Mouse (Mus musculus) heart, embryonic 14.5 days (tissue): ENCODE results near the gene Ryr1. TPM values are rescaled to one million over a fixed set of nuclear protein-coding genes. Genes with fewer than 3 reads are reported as not detected.

Experiments
- ATAC-seq: fragments of 200-750 bp; cut with Nextera tagmentation; 2 replicates; pipeline ENCODE4 v1.8.0; 2017; ENCODE audit warnings: low read depth, moderate TSS enrichment; ENCODE audit not compliant: insufficient number of reproducible peaks, insufficient read depth, low FRiP score
- H3K27ac ChIP-seq, 2 experiments: fragments of 200-500 bp in 1 of 2; fragments of 300-500 bp in 1 of 2; sonication (generic) in 1 of 2; replicated peaks in 1 of 2; 2 replicates each; pipeline ENCODE4 v1.5.1; 2012 to 2014; ENCODE audit warnings: low read depth in 2 of 2, low read length in 2 of 2, control low read depth in 1 of 2, mild to moderate bottlenecking in 1 of 2, mixed read lengths in 1 of 2; ENCODE audit not compliant: control insufficient read depth in 1 of 2, insufficient read depth in 1 of 2
- H3K27me3 ChIP-seq: fragments of 300-500 bp; sonication (generic); 2 replicates; pipeline ENCODE4 v1.6.1; 2014; ENCODE audit warnings: mild to moderate bottlenecking, low read length, control low read depth; ENCODE audit not compliant: control insufficient read depth, insufficient read depth
- H3K36me3 ChIP-seq: fragments of 300-500 bp; sonication (generic); 2 replicates; pipeline ENCODE4 v1.6.1; 2014; ENCODE audit warnings: mild to moderate bottlenecking, control low read depth, low read length, mixed read lengths; ENCODE audit not compliant: control insufficient read depth, insufficient read depth
- H3K4me1 ChIP-seq, 2 experiments: fragments of 200-500 bp in 1 of 2; fragments of 300-500 bp in 1 of 2; sonication (generic) in 1 of 2; 2 replicates each; pipeline ENCODE4 v1.6.1; 2012 to 2014; ENCODE audit warnings: low read length in 2 of 2, control low read depth in 1 of 2, mixed read lengths in 1 of 2; ENCODE audit not compliant: control insufficient read depth in 2 of 2, insufficient read depth in 2 of 2
- H3K4me2 ChIP-seq: fragments of 300-500 bp; sonication (generic); 2 replicates; pipeline ENCODE4 v1.6.1; 2014; ENCODE audit warnings: mild to moderate bottlenecking, low read length
- H3K4me3 ChIP-seq, 2 experiments: fragments of 200-500 bp in 1 of 2; fragments of 300-500 bp in 1 of 2; sonication (generic) in 1 of 2; 2 replicates each; pipeline ENCODE4 v1.5.1; 2012 to 2014; ENCODE audit warnings: low read length in 2 of 2, mild to moderate bottlenecking in 2 of 2, control low read depth in 1 of 2, low read depth in 1 of 2, moderate library complexity in 1 of 2; ENCODE audit not compliant: control insufficient read depth in 1 of 2, insufficient read depth in 1 of 2
- H3K9ac ChIP-seq: fragments of 300-500 bp; sonication (generic); 2 replicates; pipeline ENCODE4 v1.6.1; 2014; ENCODE audit warnings: mild to moderate bottlenecking, low read length
- H3K9me3 ChIP-seq: fragments of 300-500 bp; sonication (generic); 2 replicates; pipeline ENCODE4 v1.6.1; 2016; ENCODE audit warnings: low read length, control low read depth; ENCODE audit not compliant: control insufficient read depth
- WGBS: fragments of 180-500 bp; shearing (Covaris S2); extraction: QIAGEN DNeasy Blood & Tissue Kit; methylation state at CpG from one replicate; pipeline ENCODE4 v1.1.7; 2014; 5-methylcytosine and 5-hydroxymethylcytosine counted together
- polyA plus RNA-seq: library from polyadenylated mRNA; unstranded; fragments of >200 nt; fragmentation: Nextera tagmentation; extraction: Ambion mirVana; gene quantifications from 2 replicates; pipeline ENCODE4 v1.2.1, GENCODE M21; 2014

Ryr1 gene
- polyA plus RNA-seq, 1 experiment from 2014 or later: 0.08 TPM

DNA sequence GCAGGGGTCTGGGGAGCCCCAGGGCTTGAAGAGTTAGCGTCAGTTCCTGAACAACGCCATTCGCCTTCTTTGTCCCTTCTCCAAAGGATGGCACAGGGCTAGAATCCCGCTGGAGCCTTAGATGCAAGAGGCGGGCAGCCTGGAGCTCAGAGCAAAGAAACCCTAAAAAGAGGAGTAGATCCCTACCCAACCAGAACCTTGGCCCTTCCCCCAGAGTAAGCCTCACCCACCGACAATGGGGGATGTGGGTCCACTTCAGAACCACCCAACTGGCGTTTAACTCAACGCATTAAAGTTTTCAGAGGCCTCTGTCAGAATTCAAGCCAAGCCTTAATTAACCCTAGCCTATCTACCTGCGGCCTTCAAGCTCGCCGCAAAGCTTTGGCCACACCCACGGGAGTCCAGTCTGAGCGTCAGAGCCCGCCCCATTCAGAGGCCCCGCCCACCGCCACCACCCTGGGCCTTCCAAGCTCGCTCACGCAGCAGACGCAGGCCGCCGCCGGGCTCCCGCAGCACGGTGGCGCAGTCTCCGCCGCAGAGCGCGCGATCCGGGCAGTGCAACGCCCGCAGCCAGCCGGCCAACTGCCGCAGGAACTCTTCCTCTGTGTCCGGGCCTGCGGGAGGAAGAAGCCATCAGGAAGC is 30.3 kb upstream of the Ryr1 start:
- ATAC-seq: peak; percentile 85
- Histone ChIP-seq H3K4me1 (peaks cover 4 to 7% of the 10 kb centered on the region in 2 experiments; a peak in 2 of 4 replicates), H3K9ac (peak overlapping the region; percentile 85), H3K4me2 (peak overlapping the region; percentile 93), H3K36me3 (no peaks in the 10 kb centered on the region), H3K27ac (peak overlapping the region; percentile 20 to 85; a peak in 3 of 4 replicates), H3K27me3 (peaks cover 13% of the 10 kb centered on the region), H3K9me3 (peaks cover 6% of the 10 kb centered on the region; the same call in 1 of the 2 replicates), H3K4me3 (peak overlapping the region; percentile 62 to 65)
- WGBS: 8% methylated on average over 37 of the region's 37 CpGs

DNA sequence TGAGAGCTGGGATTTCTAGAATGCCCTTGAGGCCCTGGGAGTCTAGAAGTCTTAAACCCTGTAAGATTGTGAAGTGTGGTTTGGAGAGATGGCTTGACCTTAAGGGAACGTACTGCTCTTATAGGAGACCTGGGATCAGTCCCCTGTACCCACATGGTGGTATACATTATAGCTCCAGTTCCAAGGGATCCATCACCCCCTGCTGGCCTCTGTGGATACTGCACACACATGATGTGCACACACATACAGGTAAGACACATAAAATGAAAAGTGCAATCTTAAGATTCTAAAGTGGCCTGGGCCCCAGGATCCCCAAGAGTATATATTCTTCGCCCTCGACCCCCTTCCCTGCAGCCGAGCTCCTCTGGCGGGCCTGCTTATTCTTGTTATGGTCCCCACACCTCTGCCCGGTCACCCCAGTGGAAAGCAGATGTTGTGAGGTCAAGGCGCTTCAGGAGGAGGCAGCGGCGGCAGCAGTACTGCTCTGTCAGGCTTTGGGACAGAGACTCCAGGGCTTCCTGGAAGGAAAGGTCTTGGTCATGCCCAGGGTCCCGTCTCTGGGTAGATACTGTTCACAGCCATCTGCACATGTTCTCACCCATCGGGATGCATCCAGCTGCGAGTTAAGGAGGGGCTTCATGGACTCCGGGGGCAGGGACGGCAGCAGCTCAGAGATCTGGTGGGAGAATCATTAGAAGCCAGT is 29.2 kb upstream of the Ryr1 start:
- 93% methylated on average over 14 of the region's 14 CpGs for WGBS
- H3K4me2 ChIP-seq: no peak overlapping the region
- no peak for ATAC-seq
- H3K9ac ChIP-seq: no peak overlapping the region
- peaks cover 6% of the 10 kb centered on the region; the same call in 1 of the 2 replicates for H3K9me3 ChIP-seq
- H3K4me3 ChIP-seq: no peak overlapping the region
- H3K27me3 ChIP-seq: peaks cover 11% of the 10 kb centered on the region
- H3K4me1 ChIP-seq: peaks cover 4 to 7% of the 10 kb centered on the region in 2 experiments; a peak in 2 of 4 replicates
- no peak overlapping the region for H3K27ac ChIP-seq
- H3K36me3 ChIP-seq: no peaks in the 10 kb centered on the region

DNA sequence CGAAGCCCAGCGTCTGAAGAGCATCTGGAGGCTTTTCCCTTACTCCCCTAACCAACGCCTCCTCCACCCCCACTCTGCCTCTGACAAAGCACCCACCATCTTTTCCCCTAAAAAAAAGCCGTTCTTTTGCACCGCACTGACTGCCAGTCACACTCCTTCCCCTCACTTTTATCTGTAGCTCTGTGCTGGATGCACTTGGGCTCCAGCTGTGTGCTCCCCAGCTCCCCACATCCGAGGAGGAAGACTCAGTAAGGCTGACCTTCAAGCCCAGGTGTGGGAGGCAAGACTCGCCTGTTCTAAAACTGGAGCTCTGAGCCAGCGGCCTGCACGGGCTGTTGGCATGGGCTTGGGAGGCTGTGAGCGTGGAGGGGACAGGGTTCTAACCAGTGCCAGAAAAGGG is 26.5 kb upstream of the Ryr1 start:
- H3K9me3 ChIP-seq: peaks cover 6% of the 10 kb centered on the region; the same call in 1 of the 2 replicates
- H3K27ac ChIP-seq: no peak overlapping the region
- no peak overlapping the region for H3K4me2 ChIP-seq
- H3K27me3 ChIP-seq: no peaks in the 10 kb centered on the region
- ATAC-seq: no peak
- H3K4me1 ChIP-seq: peaks cover 4 to 6% of the 10 kb centered on the region in 2 experiments; a peak in 2 of 4 replicates
- H3K9ac ChIP-seq: no peak overlapping the region
- WGBS: 55% methylated on average over 10 of the region's 10 CpGs
- H3K36me3 ChIP-seq: no peaks in the 10 kb centered on the region
- H3K4me3 ChIP-seq: no peak overlapping the region

DNA sequence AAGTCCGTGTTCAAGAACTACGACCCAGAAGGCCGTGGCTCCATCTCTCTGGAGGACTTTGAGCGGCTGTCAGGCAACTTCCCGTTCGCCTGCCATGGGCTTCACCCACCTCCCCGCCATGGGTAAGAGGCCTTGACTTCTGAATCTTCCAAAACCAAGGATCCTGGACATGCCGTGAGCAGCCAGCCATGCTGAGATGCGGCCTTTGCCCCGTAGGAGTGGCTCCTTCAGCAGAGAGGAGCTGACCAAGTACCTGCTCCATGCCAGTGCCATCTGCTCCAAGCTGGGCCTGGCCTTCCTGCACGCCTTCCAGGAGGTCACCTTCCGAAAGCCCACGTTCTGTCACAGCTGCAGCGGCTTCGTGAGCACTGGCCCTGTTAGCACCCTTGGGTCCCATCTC is 23.8 kb upstream of the Ryr1 start:
- ATAC-seq: no peak
- peaks cover under 1% of the 10 kb centered on the region; the same call in 1 of the 2 replicates for H3K9me3 ChIP-seq
- H3K27ac ChIP-seq: no peak overlapping the region
- no peak overlapping the region for H3K9ac ChIP-seq
- WGBS: 85% methylated on average over 15 of the region's 15 CpGs
- no peaks in the 10 kb centered on the region for H3K27me3 ChIP-seq
- no peak overlapping the region for H3K4me3 ChIP-seq
- H3K36me3 ChIP-seq: no peaks in the 10 kb centered on the region
- no peaks in the 10 kb centered on the region for H3K4me1 ChIP-seq
- H3K4me2 ChIP-seq: no peak overlapping the region

DNA sequence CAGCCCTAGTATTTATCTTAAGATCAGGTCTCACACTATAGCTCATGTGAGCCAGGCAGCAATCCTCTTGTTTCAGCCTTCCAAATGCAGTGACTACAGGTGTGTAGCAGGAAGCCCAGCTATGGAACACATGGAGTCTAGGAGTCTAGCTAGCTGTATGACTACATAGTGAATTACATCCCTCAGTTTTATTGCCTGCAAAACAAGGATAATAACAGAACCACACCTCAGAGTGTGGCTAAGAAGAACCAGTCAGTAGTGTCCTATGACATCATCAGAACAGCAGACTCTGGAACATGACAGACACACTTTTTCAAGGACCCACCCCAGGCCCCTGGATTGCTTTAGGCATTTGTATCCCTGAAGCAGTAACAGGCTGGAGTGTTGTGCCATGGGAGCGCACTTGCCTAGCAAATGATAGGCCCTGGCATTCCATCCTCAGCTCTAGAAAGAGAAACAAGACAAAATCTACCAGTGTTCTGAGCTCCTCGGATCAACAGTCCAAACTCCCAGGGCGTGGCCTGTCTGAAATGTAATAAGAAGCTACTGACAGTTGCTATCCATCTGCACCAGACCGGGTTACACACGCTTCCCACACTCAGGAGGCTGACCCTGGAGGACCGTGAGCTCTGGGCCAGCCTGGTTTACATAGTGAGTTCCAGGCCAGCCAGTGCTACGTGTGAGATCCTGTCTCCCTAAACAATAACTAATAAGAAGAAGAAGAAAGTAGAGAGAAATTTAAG is 21.8 kb upstream of the Ryr1 start:
- no peaks in the 10 kb centered on the region for H3K27me3 ChIP-seq
- no peak for ATAC-seq
- no peak overlapping the region for H3K27ac ChIP-seq
- H3K36me3 ChIP-seq: no peaks in the 10 kb centered on the region
- H3K4me3 ChIP-seq: no peak overlapping the region
- no peaks in the 10 kb centered on the region for H3K9me3 ChIP-seq
- H3K9ac ChIP-seq: no peak overlapping the region
- 80% methylated on average over 7 of the region's 7 CpGs for WGBS
- no peaks in the 10 kb centered on the region for H3K4me1 ChIP-seq
- no peak overlapping the region for H3K4me2 ChIP-seq

DNA sequence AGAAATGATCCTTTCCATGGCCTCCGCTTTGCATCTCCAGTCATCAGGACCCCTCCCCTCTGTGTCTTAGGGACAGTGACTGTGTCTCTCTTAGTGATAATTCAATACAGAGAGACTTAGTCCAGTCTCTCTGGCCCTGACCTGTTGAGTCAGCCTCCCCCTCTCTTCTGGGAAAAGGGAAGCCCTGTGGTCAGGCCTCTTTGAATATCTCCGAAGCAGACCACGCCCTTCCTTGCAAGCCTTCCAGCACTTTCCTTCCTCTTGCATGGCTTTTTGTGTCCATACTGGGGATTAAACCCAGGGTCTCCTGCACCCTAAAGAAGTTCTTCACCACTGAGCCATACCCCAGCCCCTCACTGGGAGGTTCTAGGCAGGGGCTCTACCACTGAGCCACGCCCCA is 19.0 kb upstream of the Ryr1 start:
- no peak for ATAC-seq
- H3K9me3 ChIP-seq: no peaks in the 10 kb centered on the region
- H3K27me3 ChIP-seq: no peaks in the 10 kb centered on the region
- no peak overlapping the region for H3K9ac ChIP-seq
- 85% methylated on average over 4 of the region's 4 CpGs for WGBS
- H3K27ac ChIP-seq: no peak overlapping the region
- no peak overlapping the region for H3K4me3 ChIP-seq
- no peaks in the 10 kb centered on the region for H3K4me1 ChIP-seq
- no peak overlapping the region for H3K4me2 ChIP-seq
- H3K36me3 ChIP-seq: no peaks in the 10 kb centered on the region

DNA sequence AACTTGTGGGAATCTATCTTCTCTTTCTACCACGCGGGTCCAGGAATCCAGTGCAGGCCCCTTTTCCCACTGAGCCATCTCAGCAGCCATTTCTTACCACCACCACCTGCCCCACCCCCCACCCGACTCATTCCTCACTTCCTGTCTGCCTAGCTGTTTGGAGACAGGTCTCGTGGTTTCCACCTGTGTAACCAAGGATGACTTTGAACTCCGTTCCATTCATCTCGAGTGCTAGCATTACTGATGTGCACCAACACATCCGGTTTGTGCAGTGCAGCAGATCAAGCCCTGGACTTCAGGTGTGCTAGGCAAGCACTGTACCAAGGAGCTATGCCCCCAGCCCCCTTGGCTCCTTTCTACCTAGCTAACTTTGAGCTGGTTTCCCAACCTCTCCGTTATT is 16.4 kb upstream of the Ryr1 start:
- H3K4me2 ChIP-seq: no peak overlapping the region
- no peak overlapping the region for H3K4me3 ChIP-seq
- peaks cover 0 to 3% of the 10 kb centered on the region in 2 experiments; a peak in 1 of 4 replicates for H3K4me1 ChIP-seq
- H3K9me3 ChIP-seq: no peaks in the 10 kb centered on the region
- H3K36me3 ChIP-seq: no peaks in the 10 kb centered on the region
- H3K9ac ChIP-seq: no peak overlapping the region
- H3K27ac ChIP-seq: no peak overlapping the region
- 82% methylated on average over 8 of the region's 8 CpGs for WGBS
- peaks cover 6% of the 10 kb centered on the region for H3K27me3 ChIP-seq
- no peak for ATAC-seq
